Mouse (Mus musculus) kidney, postnatal 0 days (tissue): ENCODE results near the gene Cd40. TPM values are rescaled to one million over a fixed set of nuclear protein-coding genes. Genes with fewer than 3 reads are reported as not detected.

Experiments used
- ATAC-seq: fragments of 200-750 bp; cut with Nextera tagmentation; replicated peaks from 2 replicates; pipeline ENCODE4 v1.8.0; 2017; ENCODE audit warnings: low read depth, moderate number of reproducible peaks, moderate TSS enrichment, moderate library complexity; ENCODE audit not compliant: low FRiP score
- DNase-seq: peaks from one replicate; pipeline ENCODE4 v3.0.0-alpha.2; 2016; ENCODE audit warnings: low spot score
- H3K27ac ChIP-seq: fragments of 300-500 bp; sonication (generic); 2 replicates; pipeline ENCODE4 v1.5.1; 2014; ENCODE audit warnings: mild to moderate bottlenecking
- H3K27me3 ChIP-seq: fragments of 300-500 bp; sonication (generic); 2 replicates; pipeline ENCODE4 v1.6.1; 2014; ENCODE audit warnings: low read length, mixed read lengths; ENCODE audit not compliant: insufficient read depth
- H3K36me3 ChIP-seq: fragments of 300-500 bp; sonication (generic); 2 replicates; pipeline ENCODE4 v1.6.1; 2014; ENCODE audit warnings: low read length, mixed read lengths; ENCODE audit not compliant: insufficient read depth
- H3K4me1 ChIP-seq: fragments of 300-500 bp; sonication (generic); replicated peaks from 2 replicates; pipeline ENCODE4 v1.6.1; 2014; ENCODE audit warnings: antibody characterized with exemption, low read length, mixed read lengths; ENCODE audit not compliant: insufficient read depth
- H3K4me2 ChIP-seq: fragments of 300-500 bp; sonication (generic); 2 replicates; pipeline ENCODE4 v1.6.1; 2014; ENCODE audit warnings: mild to moderate bottlenecking, low read length, moderate library complexity, mixed read lengths
- H3K4me3 ChIP-seq: fragments of 300-500 bp; sonication (generic); replicated peaks from 2 replicates; pipeline ENCODE4 v1.5.1; 2014; ENCODE audit warnings: low read depth, low read length
- H3K9ac ChIP-seq: fragments of 300-500 bp; sonication (generic); 2 replicates; pipeline ENCODE4 v1.6.1; 2014; ENCODE audit warnings: low read depth, low read length
- H3K9me3 ChIP-seq: fragments of 300-500 bp; sonication (generic); replicated peaks from 2 replicates; pipeline ENCODE4 v1.6.1; 2016; ENCODE audit warnings: low read length, inconsistent platforms, mixed read lengths
- CTCF ChIP-seq: IDR thresholded peaks from 2 replicates; pipeline ENCODE4 v1.5.1; 2016; ENCODE audit warnings: antibody characterized with exemption, low read depth, mild to moderate bottlenecking, moderate library complexity
- WGBS: fragments of 180-500 bp; shearing (Covaris S2); extraction: QIAGEN DNeasy Blood & Tissue Kit; methylation state at CpG from one replicate; pipeline ENCODE4 v1.1.7; 2014; 5-methylcytosine and 5-hydroxymethylcytosine counted together
- polyA plus RNA-seq: library from polyadenylated mRNA; unstranded; fragments of >200 nt; fragmentation: Nextera tagmentation; extraction: Ambion mirVana; gene quantifications from 2 replicates; pipeline ENCODE4 v1.2.1, GENCODE M21; 2015

The Cd40 gene
- polyA plus RNA-seq, 1 experiment from 2014 or later = 16.7 TPM

- Histone ChIP-seq H3K36me3 (no peaks in the 10 kb centered on the region), H3K4me1 (no peaks in the 10 kb centered on the region), H3K4me2 (no peak overlapping the region), H3K9me3 (no peaks in the 10 kb centered on the region), H3K27me3 (peaks cover 28% of the 10 kb centered on the region), H3K4me3 (no peak overlapping the region), H3K9ac (no peak overlapping the region), H3K27ac (no peak overlapping the region)
- no peak for TF ChIP-seq CTCF
- 9% methylated on average over 9 of the region's 9 CpGs for WGBS
- no peak for ATAC-seq
- DNase-seq = no peak
Observed at GRCm38 (mm10) chr2:165077055-165077454, 21.6 kb downstream of the Cd40 start.

DNA sequence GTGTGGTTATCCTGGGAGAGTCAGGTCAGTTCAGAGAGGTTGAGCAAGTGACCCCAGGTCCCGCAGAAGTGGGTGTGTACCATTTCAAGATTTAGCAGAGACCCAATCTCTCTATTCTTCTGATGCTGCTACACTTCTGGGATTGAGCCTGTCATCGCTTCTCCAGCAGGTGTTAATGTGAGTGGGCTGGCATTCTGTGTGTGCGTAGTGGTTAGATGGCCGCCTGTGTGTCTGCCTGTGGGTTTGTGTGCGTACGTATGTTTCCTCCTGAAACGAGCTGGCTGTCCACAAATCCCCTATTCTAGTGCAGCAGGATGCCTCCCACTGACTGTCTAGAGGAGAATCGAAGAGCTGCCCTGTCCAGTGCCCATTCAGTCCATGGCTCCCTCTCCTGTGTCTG is 22.6 kb downstream of the Cd40 start:
- DNase-seq (no peak), ATAC-seq (no peak)
- H3K4me3 ChIP-seq = no peak overlapping the region
- H3K9ac ChIP-seq = no peak overlapping the region
- no peaks in the 10 kb centered on the region for H3K9me3 ChIP-seq
- H3K27me3 ChIP-seq = peaks cover 28% of the 10 kb centered on the region
- no peak overlapping the region for H3K4me2 ChIP-seq
- no peak for TF ChIP-seq CTCF
- WGBS = 67% methylated on average over 8 of the region's 8 CpGs
- H3K27ac ChIP-seq = no peak overlapping the region
- H3K36me3 ChIP-seq = no peaks in the 10 kb centered on the region
- no peaks in the 10 kb centered on the region for H3K4me1 ChIP-seq

- WGBS = 6% methylated on average over 10 of the region's 10 CpGs
- peaks cover 28% of the 10 kb centered on the region for H3K27me3 ChIP-seq
- no peaks in the 10 kb centered on the region for H3K4me1 ChIP-seq
- DNase-seq (peak; percentile 58), ATAC-seq (no peak)
- no peak overlapping the region for H3K9ac ChIP-seq
- H3K9me3 ChIP-seq = no peaks in the 10 kb centered on the region
- peak; percentile 66 for TF ChIP-seq CTCF
- no peaks in the 10 kb centered on the region for H3K36me3 ChIP-seq
- H3K4me2 ChIP-seq = no peak overlapping the region
- H3K27ac ChIP-seq = no peak overlapping the region
- H3K4me3 ChIP-seq = no peak overlapping the region
Observed at GRCm38 (mm10) chr2:165078605-165079004, 23.2 kb downstream of the Cd40 start.

DNA sequence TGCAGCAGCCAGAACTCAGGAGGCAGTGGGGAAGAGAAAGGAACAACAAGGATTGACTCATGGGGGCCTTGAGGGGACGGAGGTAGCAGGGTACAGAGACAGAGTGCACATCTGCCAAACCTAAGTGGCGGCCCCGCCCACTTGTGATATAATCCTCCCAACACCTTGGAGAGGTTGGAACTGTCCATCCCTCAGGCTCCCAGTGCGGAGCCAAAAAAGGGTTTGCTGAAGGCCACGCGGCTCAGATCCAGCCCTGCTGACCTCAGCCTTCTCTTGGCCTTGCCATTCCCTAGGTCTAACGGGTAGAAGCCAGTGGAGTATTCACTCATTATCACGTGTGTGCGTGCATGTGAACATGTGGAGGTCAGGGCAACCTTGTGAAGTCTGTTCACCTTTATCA is 25.2 kb downstream of the Cd40 start:
- Histone ChIP-seq H3K27me3 (peaks cover 17% of the 10 kb centered on the region), H3K9me3 (no peaks in the 10 kb centered on the region), H3K4me1 (no peaks in the 10 kb centered on the region), H3K4me3 (no peak overlapping the region), H3K9ac (no peak overlapping the region), H3K27ac (no peak overlapping the region), H3K36me3 (no peaks in the 10 kb centered on the region), H3K4me2 (no peak overlapping the region)
- WGBS = 24% methylated on average over 9 of the region's 9 CpGs
- ATAC-seq (no peak), DNase-seq (no peak)
- TF ChIP-seq CTCF = no peak

DNA sequence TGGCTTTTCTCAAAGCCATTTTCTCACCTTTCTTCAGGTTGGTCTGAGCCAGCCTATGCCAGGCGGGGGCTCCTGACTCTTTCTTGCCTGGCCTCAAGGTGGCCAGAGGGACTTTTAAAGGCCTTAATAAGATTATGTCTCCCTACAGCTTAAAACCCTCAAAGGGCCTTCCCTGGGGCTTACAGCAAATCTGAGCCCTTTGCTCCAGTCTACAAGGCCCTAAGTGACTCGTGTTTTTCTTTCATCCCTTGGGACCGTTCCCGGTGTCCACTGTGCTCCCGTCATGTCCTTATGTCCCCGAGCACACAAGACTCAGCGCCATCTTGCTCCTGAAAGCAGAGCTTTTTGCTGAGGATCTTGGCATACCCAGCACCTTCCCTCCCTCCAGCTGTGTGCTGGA is 25.8 kb downstream of the Cd40 start:
- no peak for ATAC-seq
- H3K4me2 ChIP-seq = no peak overlapping the region
- no peaks in the 10 kb centered on the region for H3K9me3 ChIP-seq
- no peak for TF ChIP-seq CTCF
- 38% methylated on average over 7 of the region's 7 CpGs for WGBS
- no peaks in the 10 kb centered on the region for H3K36me3 ChIP-seq
- no peak overlapping the region for H3K27ac ChIP-seq
- DNase-seq = no peak
- H3K27me3 ChIP-seq = peaks cover 11% of the 10 kb centered on the region
- no peak overlapping the region for H3K9ac ChIP-seq
- H3K4me1 ChIP-seq = no peaks in the 10 kb centered on the region
- no peak overlapping the region for H3K4me3 ChIP-seq

DNA sequence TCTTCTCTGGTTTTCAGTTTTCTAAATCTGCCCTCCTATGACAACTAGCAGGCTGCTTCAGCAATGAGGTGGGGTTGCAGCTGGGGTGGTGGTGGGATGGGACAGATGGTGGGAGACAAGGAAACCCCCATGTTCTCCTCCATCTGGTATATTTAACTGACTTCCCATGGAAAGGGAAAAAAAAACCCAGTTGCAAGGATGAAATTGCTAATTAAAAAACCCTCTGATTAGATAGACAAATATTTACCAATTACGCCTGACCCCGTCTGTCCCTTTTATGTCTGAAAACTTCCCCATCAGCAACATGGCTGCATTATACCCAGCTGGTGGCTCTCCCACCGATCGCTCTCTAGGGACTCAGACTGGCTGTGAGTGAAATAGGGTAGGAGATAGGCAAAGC is 31.2 kb downstream of the Cd40 start:
- H3K4me1 ChIP-seq = no peaks in the 10 kb centered on the region
- H3K4me2 ChIP-seq = no peak overlapping the region
- H3K9me3 ChIP-seq = no peaks in the 10 kb centered on the region
- no peak overlapping the region for H3K4me3 ChIP-seq
- no peak for DNase-seq
- H3K27ac ChIP-seq = no peak overlapping the region
- no peak overlapping the region for H3K9ac ChIP-seq
- no peaks in the 10 kb centered on the region for H3K27me3 ChIP-seq
- WGBS = 92% methylated on average over 4 of the region's 4 CpGs
- no peaks in the 10 kb centered on the region for H3K36me3 ChIP-seq
- no peak for TF ChIP-seq CTCF
- no peak for ATAC-seq

GRCm38 (mm10) chr2:165089470-165089869 is 34.0 kb downstream of the Cd40 start:
- no peak overlapping the region for H3K4me3 ChIP-seq
- TF ChIP-seq CTCF = no peak
- no peaks in the 10 kb centered on the region for H3K36me3 ChIP-seq
- H3K27ac ChIP-seq = no peak overlapping the region
- H3K4me1 ChIP-seq = no peaks in the 10 kb centered on the region
- WGBS = 33% methylated on average over 14 of the region's 14 CpGs
- 0 out of 2 replicates have a peak, but pooled peaks cover 4% of the 10 kb centered on the region for H3K27me3 ChIP-seq
- H3K4me2 ChIP-seq = no peak overlapping the region
- H3K9me3 ChIP-seq = no peaks in the 10 kb centered on the region
- DNase-seq (no peak), ATAC-seq (no peak)
- H3K9ac ChIP-seq = no peak overlapping the region
